ENCODE assay signal across 9 mouse cellular contexts in genomic region chr7:44496771-44497109, GRCm38 (mm10). TPM values are rescaled to one million over a fixed set of nuclear protein-coding genes. Genes with fewer than 3 reads are reported as not detected.
DNase-seq lines count a peak whose midpoint lies in the region; ATAC-seq and TF ChIP-seq lines count a peak whose summit lies in the region.
"Had no signal": no experiment of that assay in that cellular context is flagged by ENCODE, and none has a peak within 500 bp of the region (broad histone marks: within the 10 kb centered on the region; RNA-seq: fewer than 3 reads in every experiment).

No protein-coding gene starts in this region.

- H3K4me3 ChIP-seq in heart, embryonic 14.5 days (ENCODE audit: control insufficient read depth in 1 of 2, insufficient read depth in 1 of 2, low read depth in 1 of 2, low read length in 2 of 2): peak overlapping the region; percentile 69 to 76
- H3K4me3 ChIP-seq in ES-E14 (ENCODE audit: insufficient read depth in 1 of 2, low read depth in 1 of 2, low read length in 2 of 2, poor library complexity in 1 of 2, severe bottlenecking in 1 of 2) (peak overlapping the region; percentile 70 to 72), macrophage (ENCODE audit: inconsistent target) (peak overlapping the region; percentile 56)
- peak overlapping the region; percentile 64 for H3K4me3 ChIP-seq in forebrain, embryonic 15.5 days

- peaks cover 25% of the 10 kb centered on the region for H3K36me3 ChIP-seq in heart, embryonic 14.5 days (ENCODE audit: control insufficient read depth, insufficient read depth, low read length)
- H3K36me3 ChIP-seq in ES-E14 (ENCODE audit: control insufficient read depth, insufficient read depth, low read length, poor library complexity, severe bottlenecking) (peaks cover 13% of the 10 kb centered on the region; the same call in 1 of the 2 replicates), macrophage (ENCODE audit: inconsistent target) (peaks cover 7% of the 10 kb centered on the region; the same call in 1 of the 2 replicates)
- peaks cover 17% of the 10 kb centered on the region for H3K36me3 ChIP-seq in forebrain, embryonic 15.5 days

- H3K9me3 ChIP-seq in heart, embryonic 14.5 days (ENCODE audit: control insufficient read depth, low read length): no peaks in the 10 kb centered on the region
- H3K9me3 ChIP-seq in ES-E14 (ENCODE audit: control insufficient read depth, insufficient read depth, low read depth, low read length): no peaks in the 10 kb centered on the region
- H3K9me3 ChIP-seq in forebrain, embryonic 15.5 days: no peaks in the 10 kb centered on the region

- intact Hi-C loops in heart, postnatal 10 days (cut with DNase I): no loop called here

- in situ Hi-C loops in ES-E14 (cut with MboI; ENCODE audit: low sequenced_read_pairs in 2 of 2, unreplicated experiment in 2 of 2): no loop called here

- no peak for DNase-seq in heart, postnatal 10 days
- DNase-seq in ES-E14 (ENCODE audit: low read depth, low spot score): no peak
- no peak for DNase-seq in thymus, adult 18-20 months
- no peak for DNase-seq in left cerebral cortex, adult 18-20 months (ENCODE audit: low spot score in 2 of 2)
- DNase-seq in T-cell, adult 2 months (ENCODE audit: low spot score): no peak

- H3K79me2 ChIP-seq in macrophage (ENCODE audit: inconsistent target): peaks cover 18% of the 10 kb centered on the region

- 1% methylated on average over 25 of the region's 26 CpGs for WGBS in heart, embryonic 14.5 days
- 1% methylated on average over 26 of the region's 26 CpGs for WGBS in forebrain, embryonic 15.5 days
- WGBS in macrophage (ENCODE audit: missing documents): 3% methylated on average over 26 of the region's 26 CpGs

- peak overlapping the region; percentile 85 for H3K4me2 ChIP-seq in heart, embryonic 14.5 days (ENCODE audit: low read length)
- H3K4me2 ChIP-seq in forebrain, embryonic 15.5 days (replicated peaks): peak overlapping the region; percentile 77

- peak overlapping the region; percentile 83 for H3K9ac ChIP-seq in heart, embryonic 14.5 days (ENCODE audit: low read length)
- peak overlapping the region; percentile 73 for H3K9ac ChIP-seq in ES-E14 (ENCODE audit: insufficient read depth, low read depth, low read length, poor library complexity, severe bottlenecking)
- peak overlapping the region; percentile 89 for H3K9ac ChIP-seq in forebrain, embryonic 15.5 days (replicated peaks)

- H3K27me3 ChIP-seq in heart, embryonic 14.5 days (ENCODE audit: control insufficient read depth, insufficient read depth, low read length): peaks cover 9% of the 10 kb centered on the region; the same call in 1 of the 2 replicates
- no peaks in the 10 kb centered on the region for H3K27me3 ChIP-seq in forebrain, embryonic 15.5 days

- peak overlapping the region; percentile 66 to 91 for H3K27ac ChIP-seq in heart, embryonic 14.5 days (replicated peaks in 1 of 2; ENCODE audit: control insufficient read depth in 1 of 2, insufficient read depth in 1 of 2, low read depth in 2 of 2, low read length in 2 of 2)
- H3K27ac ChIP-seq in ES-E14 (ENCODE audit: insufficient read depth, low read depth, low read length, poor library complexity, severe bottlenecking) (peak overlapping the region; percentile 70), macrophage (no peak overlapping the region)
- H3K27ac ChIP-seq in forebrain, embryonic 15.5 days (replicated peaks): peak overlapping the region; percentile 83

- ATAC-seq in heart, embryonic 14.5 days (ENCODE audit: insufficient number of reproducible peaks, insufficient read depth, low FRiP score, low read depth): no peak
- no peak for ATAC-seq in forebrain, embryonic 15.5 days (replicated peaks)

- H3K4me1 ChIP-seq in heart, embryonic 14.5 days (ENCODE audit: control insufficient read depth in 2 of 2, insufficient read depth in 2 of 2, low read length in 2 of 2): peaks cover 7 to 8% of the 10 kb centered on the region in 2 experiments
- peaks cover 9 to 24% of the 10 kb centered on the region in 2 experiments; a peak in 3 of 4 replicates for H3K4me1 ChIP-seq in ES-E14 (ENCODE audit: control insufficient read depth in 2 of 2, insufficient read depth in 2 of 2, low read length in 2 of 2, poor library complexity in 1 of 2)
- H3K4me1 ChIP-seq in forebrain, embryonic 15.5 days: peaks cover 34% of the 10 kb centered on the region

TF ChIP-seq in ES-E14, 5 proteins besides CTCF, POLR2A, EP300 and RAD21:
- TF ChIP-seq MAFK (IDR thresholded peaks at IDR 0.05; ENCODE audit: insufficient read depth, low read depth, low read length) (no peak), CHD2 (IDR thresholded peaks at IDR 0.05; ENCODE audit: low read depth, low read length) (no peak), ZC3H11A (IDR thresholded peaks at IDR 0.05; ENCODE audit: borderline replicate concordance, low read depth, low read length) (no peak), HCFC1 (IDR thresholded peaks at IDR 0.05; ENCODE audit: borderline replicate concordance, insufficient read depth, low read length) (no peak)

RNA-seq across cellular contexts. Expression of gene Fam71e1, which starts 0.4 kb away (rescaled TPM):
- 8.7 and 9.2 TPM in 2 replicates for polyA plus RNA-seq in heart, embryonic 14.5 days (2014; fragmentation: Nextera tagmentation; extraction: Ambion mirVana)
- 1 to 10 TPM; 5.1 to 6.0 TPM for total RNA-seq in heart, postnatal 10 days (2021)
- 3.4 and 4.2 TPM in 2 replicates for total RNA-seq in ES-E14 (2012; rRNA removed)
- 30.2 and 30.5 TPM in 2 replicates for polyA plus RNA-seq in forebrain, embryonic 15.5 days (2015; fragmentation: Nextera tagmentation; extraction: Ambion mirVana)
- 10 to 100 TPM in 5 of 26 experiments, 1 to 10 TPM in 17, not detected in 4; 1.3 to 19.5 (median 6.1) TPM for total RNA-seq in macrophage (2018; cell fraction: chromatin; rRNA removed)
- 1 to 10 TPM in 19 of 26 experiments, under 1 TPM in 7; 0.74 to 6.4 (median 1.2) TPM for total RNA-seq in macrophage (2018; cell fraction: cytosol; rRNA removed)
- total RNA-seq in macrophage (2018; cell fraction: nucleus; rRNA removed): 10 to 100 TPM in 4 of 26 experiments, 1 to 10 TPM in 20, not detected in 2; 1.1 to 14.7 (median 5.2) TPM
- polyA plus RNA-seq in macrophage (2018): 0.89 to 1.5 TPM (median 0.99 TPM) in 3 replicates
- total RNA-seq in left cerebral cortex, adult 18-20 months (2021): 10 to 100 TPM; 15.1 to 15.5 TPM

RNA-seq across cellular contexts. Expression of gene Emc10, which starts 0.4 kb away (rescaled TPM):
- 101 and 114 TPM in 2 replicates for polyA plus RNA-seq in heart, embryonic 14.5 days (2014; fragmentation: Nextera tagmentation; extraction: Ambion mirVana)
- 100 to 1,000 TPM; 101 to 102 TPM for total RNA-seq in heart, postnatal 10 days (2021)
- 64.2 and 104 TPM in 2 replicates for total RNA-seq in ES-E14 (2012; rRNA removed)
- 133 and 138 TPM in 2 replicates for polyA plus RNA-seq in forebrain, embryonic 15.5 days (2015; fragmentation: Nextera tagmentation; extraction: Ambion mirVana)
- total RNA-seq in macrophage (2018; cell fraction: chromatin; rRNA removed): 10 to 100 TPM in 16 of 26 experiments, 1 to 10 TPM in 10; 3.0 to 38.2 (median 16.5) TPM
- total RNA-seq in macrophage (2018; cell fraction: cytosol; rRNA removed): 10 to 100 TPM; 29.4 to 58.2 (median 40.3) TPM
- 10 to 100 TPM; 13.4 to 65.6 (median 37.1) TPM for total RNA-seq in macrophage (2018; cell fraction: nucleus; rRNA removed)
- 35.5 to 51.7 TPM (median 46.2 TPM) in 3 replicates for polyA plus RNA-seq in macrophage (2018)
- 100 to 1,000 TPM; 206 to 210 TPM for total RNA-seq in left cerebral cortex, adult 18-20 months (2021)

RNA-seq across cellular contexts. Expression of gene Mybpc2, which starts 27.7 kb away (rescaled TPM):
- 2.3 and 3.3 TPM in 2 replicates for polyA plus RNA-seq in heart, embryonic 14.5 days (2014; fragmentation: Nextera tagmentation; extraction: Ambion mirVana)
- total RNA-seq in heart, postnatal 10 days (2021): 10 to 100 TPM; 16.3 to 22.2 TPM
- 0.80 and 1.6 TPM in 2 replicates for total RNA-seq in ES-E14 (2012; rRNA removed)
- polyA plus RNA-seq in forebrain, embryonic 15.5 days (2015; fragmentation: Nextera tagmentation; extraction: Ambion mirVana): 0.13 and 0.15 TPM in 2 replicates
- not detected for total RNA-seq in macrophage (2018; cell fraction: chromatin; rRNA removed)
- not detected for total RNA-seq in macrophage (2018; cell fraction: cytosol; rRNA removed)
- total RNA-seq in macrophage (2018; cell fraction: nucleus; rRNA removed): not detected
- polyA plus RNA-seq in macrophage (2018): not detected in 3 replicates
- total RNA-seq in left cerebral cortex, adult 18-20 months (2021): under 1 TPM; 0.12 to 0.28 TPM

RNA-seq across cellular contexts. Expression of gene Josd2, which starts 29.0 kb away (rescaled TPM):
- 128 and 131 TPM in 2 replicates for polyA plus RNA-seq in heart, embryonic 14.5 days (2014; fragmentation: Nextera tagmentation; extraction: Ambion mirVana)
- 10 to 100 TPM; 70.3 to 79.0 TPM for total RNA-seq in heart, postnatal 10 days (2021)
- 18.6 and 18.9 TPM in 2 replicates for total RNA-seq in ES-E14 (2012; rRNA removed)
- 52.5 and 56.6 TPM in 2 replicates for polyA plus RNA-seq in forebrain, embryonic 15.5 days (2015; fragmentation: Nextera tagmentation; extraction: Ambion mirVana)
- total RNA-seq in macrophage (2018; cell fraction: chromatin; rRNA removed): 10 to 100 TPM; 12.3 to 62.4 (median 35.2) TPM
- total RNA-seq in macrophage (2018; cell fraction: cytosol; rRNA removed): 10 to 100 TPM; 17.8 to 31.4 (median 25.4) TPM
- total RNA-seq in macrophage (2018; cell fraction: nucleus; rRNA removed): 10 to 100 TPM; 16.4 to 54.0 (median 35.1) TPM
- polyA plus RNA-seq in macrophage (2018): 12.5 to 32.1 TPM (median 31.4 TPM) in 3 replicates
- total RNA-seq in left cerebral cortex, adult 18-20 months (2021): 10 to 100 TPM; 76.7 to 77.9 TPM

RNA-seq across cellular contexts. Expression of gene Aspdh, which starts 31.5 kb away (rescaled TPM):
- 0.34 and 1.4 TPM in 2 replicates for polyA plus RNA-seq in heart, embryonic 14.5 days (2014; fragmentation: Nextera tagmentation; extraction: Ambion mirVana)
- total RNA-seq in heart, postnatal 10 days (2021): under 1 TPM; 0.79 to 0.93 TPM
- not detected in 2 replicates for total RNA-seq in ES-E14 (2012; rRNA removed)
- polyA plus RNA-seq in forebrain, embryonic 15.5 days (2015; fragmentation: Nextera tagmentation; extraction: Ambion mirVana): 4.3 and 5.8 TPM in 2 replicates
- not detected for total RNA-seq in macrophage (2018; cell fraction: chromatin; rRNA removed)
- not detected for total RNA-seq in macrophage (2018; cell fraction: cytosol; rRNA removed)
- not detected for total RNA-seq in macrophage (2018; cell fraction: nucleus; rRNA removed)
- not detected in 3 replicates for polyA plus RNA-seq in macrophage (2018)
- total RNA-seq in left cerebral cortex, adult 18-20 months (2021): 1 to 10 TPM; 5.0 to 5.6 TPM
- total RNA-seq: gastrocnemius, postnatal 4 days had no signal
